Mouse (Mus musculus) gastrocnemius, postnatal 25 days (tissue): ENCODE data around the gene Sh3bp1. TPM values are rescaled to one million over a fixed set of nuclear protein-coding genes. Genes with fewer than 3 reads are reported as not detected.
A peak's percentile ranks its signal among the peaks of the same experiment; 100 is the strongest.

Source experiments
- DNase-seq: peaks from one replicate; pipeline ENCODE4 v3.0.0; 2022
- microRNA-seq, 2 experiments: library from miRNA; unstranded; fragments of <30 nt; microRNA quantifications; one replicate each; pipeline ENCODE4 v1.2.0; 2021; ENCODE audit warnings: borderline replicate concordance in 2 of 2
- total RNA-seq, 2 experiments: library from RNA; stranded (reverse); gene quantifications; 1 replicate in 1 of 2; 2 replicates in 1 of 2; pipeline ENCODE4 v1.2.3; 2021

Gene Sh3bp1
- total RNA-seq, 2 experiments from 2014 or later: 2.6 to 3.1 TPM

- peak; percentile 86 for DNase-seq
Measured at GRCm38 (mm10) chr15:78947657-78948056, 48.1 kb downstream of the Sh3bp1 start, which contains the start of gene Triobp. TSS of gene Triobp (plus strand) at chr15:78947724.

GRCm38 (mm10) chr15:78948152-78948725, 48.7 kb downstream of the Sh3bp1 start:
- no peak for DNase-seq

- DNase-seq: no peak
Measured at GRCm38 (mm10) chr15:78948883-78949282, 49.3 kb downstream of the Sh3bp1 start.

- no peak for DNase-seq
Measured at GRCm38 (mm10) chr15:78955663-78956062, 56.1 kb downstream of the Sh3bp1 start.

- no peak for DNase-seq
Measured at GRCm38 (mm10) chr15:78956351-78956750, 56.8 kb downstream of the Sh3bp1 start.

- DNase-seq: no peak
Measured at GRCm38 (mm10) chr15:78957021-78957420, 57.5 kb downstream of the Sh3bp1 start.

- no peak for DNase-seq
Measured at GRCm38 (mm10) chr15:78959537-78959936, 60.0 kb downstream of the Sh3bp1 start.

- DNase-seq: peak; percentile 79
Measured at GRCm38 (mm10) chr15:78960088-78960487, 60.5 kb downstream of the Sh3bp1 start.

Small RNAs within 50 kb of the gene (microRNA-seq; reads per million reads assigned to microRNA genes)
- 0 reads per million in 2 experiments for gene Mir6955

Other genes with a start within 250 kb of the Sh3bp1 start
- gene Elfn2, start 181.0 kb upstream of the Sh3bp1 start, total RNA-seq: under 1 TPM; 0.05 to 0.31 TPM
- 1 to 10 TPM; 2.4 to 6.4 TPM for gene Mfng, start 126.3 kb upstream of the Sh3bp1 start, total RNA-seq
- gene Card10, start 96.7 kb upstream of the Sh3bp1 start, total RNA-seq: 1 to 10 TPM; 6.4 to 7.8 TPM
- 10 to 100 TPM in 1 of 2 experiments, 1 to 10 TPM in 1; 9.3 to 10.5 TPM for gene Cdc42ep1, start 57.1 kb upstream of the Sh3bp1 start, total RNA-seq
- gene Lgals2, start 44.2 kb upstream of the Sh3bp1 start, total RNA-seq: not detected
- gene Gga1, start 22.6 kb upstream of the Sh3bp1 start, total RNA-seq: 10 to 100 TPM; 33.5 to 34.2 TPM
- gene Gm49510, start 101 bp upstream of the Sh3bp1 start, total RNA-seq: under 1 TPM in 1 of 2 experiments, not detected in 1; 0.11 TPM
- 1 to 10 TPM; 2.3 TPM for gene Pdxp, start 14.2 kb downstream of the Sh3bp1 start, total RNA-seq
- 100 to 1,000 TPM; 224 to 270 TPM for gene Lgals1, start 27.0 kb downstream of the Sh3bp1 start, total RNA-seq
- 10 to 100 TPM; 22.2 to 23.1 TPM for gene Nol12, start 35.2 kb downstream of the Sh3bp1 start, total RNA-seq
- 10 to 100 TPM; 35.3 to 42.2 TPM for gene Triobp, start 48.0 kb downstream of the Sh3bp1 start, total RNA-seq
- gene H1f0, start 128.7 kb downstream of the Sh3bp1 start, total RNA-seq: 10 to 100 TPM; 73.2 to 75.3 TPM
- gene Galr3, start 142.1 kb downstream of the Sh3bp1 start, total RNA-seq: not detected
- gene Ankrd54, start 163.1 kb downstream of the Sh3bp1 start, total RNA-seq: 1 to 10 TPM; 3.6 to 4.4 TPM
- 10 to 100 TPM; 46.3 to 53.2 TPM for gene Eif3l, start 175.4 kb downstream of the Sh3bp1 start, total RNA-seq
- 10 to 100 TPM; 14.0 to 15.0 TPM for gene Micall1, start 209.1 kb downstream of the Sh3bp1 start, total RNA-seq
- gene Polr2f, start 241.2 kb downstream of the Sh3bp1 start, total RNA-seq: 10 to 100 TPM; 65.8 to 66.9 TPM
- gene 1700088E04Rik, start 241.5 kb downstream of the Sh3bp1 start, total RNA-seq: 1 to 10 TPM in 1 of 2 experiments, under 1 TPM in 1; 0.56 to 1.6 TPM